Mouse (Mus musculus): Measurements from ENCODE around the gene Cdh20. TPM values are rescaled to one million over a fixed set of nuclear protein-coding genes. Genes with fewer than 3 reads are reported as not detected.

The Cdh20 gene
- total and polyA plus RNA-seq, 3 experiments = 0.05 TPM; not detected in 2

DNA sequence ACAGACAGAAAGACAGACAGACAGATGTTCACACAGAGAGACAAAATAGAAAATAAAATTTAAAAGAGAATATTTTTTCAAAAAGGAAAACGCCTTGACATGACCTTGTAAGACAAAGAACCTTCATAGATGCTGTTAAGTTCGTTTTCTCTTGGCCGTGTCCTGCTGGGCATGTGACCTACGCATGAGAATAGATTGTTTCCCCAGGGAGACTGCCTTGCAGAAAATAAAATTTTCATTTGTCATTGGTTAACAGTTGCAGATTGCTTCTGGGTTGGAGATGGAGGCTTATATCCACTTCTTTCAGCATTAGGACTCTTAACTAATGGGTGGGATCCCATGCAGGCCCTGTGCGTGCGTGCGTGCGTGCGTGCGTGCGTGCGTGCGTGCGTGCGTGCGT is 219.2 kb downstream of the Cdh20 start:
- Histone ChIP-seq H3K36me3 (replicated peaks) (no peaks in the 10 kb centered on the region), H3K4me1 (ENCODE audit: insufficient read depth, low read depth, low read length) (no peaks in the 10 kb centered on the region), H3K27me3 (ENCODE audit: insufficient read depth, low read length) (no peaks in the 10 kb centered on the region), H3K9me3 (replicated peaks) (peaks cover 2% of the 10 kb centered on the region; the same call in 1 of the 2 replicates), H3K4me3 (ENCODE audit: low read depth, low read length) (no peak overlapping the region)
- DNase-seq (ENCODE audit: low spot score) = no peak
- ATAC-seq (ENCODE audit: extremely low read depth, insufficient number of reproducible peaks, low FRiP score, poor library complexity, severe bottlenecking) = no peak
- TF ChIP-seq TAL1 (conservative IDR thresholded peaks at IDR 0.05; ENCODE audit: low read depth, low read length) = no peak
- no peak for TF ChIP-seq CTCF (IDR thresholded peaks at IDR 0.05; ENCODE audit: low read depth, low read length)
- no peak for TF ChIP-seq GATA2 (IDR thresholded peaks at IDR 0.05; ENCODE audit: borderline replicate concordance, low read depth, low read length)
- TF ChIP-seq GATA1 (IDR thresholded peaks at IDR 0.05; ENCODE audit: borderline replicate concordance, low read length) = no peak
- no peak for TF ChIP-seq POLR2AphosphoS5 (IDR thresholded peaks at IDR 0.05; ENCODE audit: insufficient replicate concordance, low read depth, low read length)

GRCm38 (mm10) chr1:104992441-104992840 is 224.1 kb downstream of the Cdh20 start:
- no peaks in the 10 kb centered on the region for H3K27me3 ChIP-seq (ENCODE audit: insufficient read depth, low read length)
- H3K4me1 ChIP-seq (ENCODE audit: insufficient read depth, low read depth, low read length) = no peaks in the 10 kb centered on the region; the same call in 1 of the 2 replicates
- H3K9me3 ChIP-seq (replicated peaks) = peaks cover 10% of the 10 kb centered on the region
- DNase-seq (ENCODE audit: low spot score) (no peak), ATAC-seq (ENCODE audit: extremely low read depth, insufficient number of reproducible peaks, low FRiP score, poor library complexity, severe bottlenecking) (no peak)
- H3K36me3 ChIP-seq (replicated peaks) = no peaks in the 10 kb centered on the region
- H3K4me3 ChIP-seq (ENCODE audit: low read depth, low read length) = no peak overlapping the region
- no peak for TF ChIP-seq TAL1 (conservative IDR thresholded peaks at IDR 0.05; ENCODE audit: low read depth, low read length)
- TF ChIP-seq CTCF (IDR thresholded peaks at IDR 0.05; ENCODE audit: low read depth, low read length) = no peak
- no peak for TF ChIP-seq POLR2AphosphoS5 (IDR thresholded peaks at IDR 0.05; ENCODE audit: insufficient replicate concordance, low read depth, low read length)
- no peak for TF ChIP-seq GATA1 (IDR thresholded peaks at IDR 0.05; ENCODE audit: borderline replicate concordance, low read length)
- no peak for TF ChIP-seq GATA2 (IDR thresholded peaks at IDR 0.05; ENCODE audit: borderline replicate concordance, low read depth, low read length)

DNA sequence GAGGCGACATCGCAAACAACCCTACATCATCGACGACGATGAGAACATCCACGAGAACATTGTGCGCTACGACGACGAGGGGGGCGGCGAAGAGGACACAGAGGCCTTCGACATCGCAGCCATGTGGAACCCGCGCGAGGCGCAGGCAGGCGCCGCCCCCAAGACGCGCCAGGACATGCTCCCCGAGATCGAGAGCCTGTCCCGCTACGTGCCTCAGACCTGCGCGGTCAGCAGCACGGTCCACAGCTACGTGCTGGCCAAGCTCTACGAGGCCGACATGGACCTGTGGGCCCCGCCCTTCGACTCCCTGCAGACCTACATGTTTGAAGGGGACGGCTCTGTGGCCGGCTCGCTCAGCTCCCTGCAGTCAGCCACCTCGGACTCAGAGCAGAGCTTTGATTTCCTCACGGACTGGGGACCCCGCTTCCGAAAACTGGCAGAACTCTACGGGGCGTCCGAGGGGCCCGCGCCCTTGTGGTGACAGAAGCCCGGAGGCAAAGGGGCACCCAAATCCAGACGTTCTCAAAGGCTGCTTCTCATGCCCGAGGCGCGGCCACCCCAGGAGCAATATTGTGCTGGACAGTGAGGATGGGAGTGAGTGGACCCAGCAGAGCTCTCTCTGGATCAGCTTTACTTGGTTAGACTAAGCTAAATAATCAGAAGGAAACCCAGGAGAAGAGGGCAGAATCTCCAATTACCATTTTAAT is 225.7 kb downstream of the Cdh20 start:
- Histone ChIP-seq H3K4me1 (ENCODE audit: insufficient read depth, low read depth, low read length) (no peaks in the 10 kb centered on the region; the same call in 1 of the 2 replicates), H3K4me3 (ENCODE audit: low read depth, low read length) (peak overlapping the region; percentile 27; the same call in 1 of the 2 replicates), H3K27me3 (ENCODE audit: insufficient read depth, low read length) (no peaks in the 10 kb centered on the region), H3K9me3 (replicated peaks) (peaks cover 10% of the 10 kb centered on the region), H3K36me3 (replicated peaks) (no peaks in the 10 kb centered on the region)
- TF ChIP-seq GATA2 (IDR thresholded peaks at IDR 0.05; ENCODE audit: borderline replicate concordance, low read depth, low read length) = no peak
- no peak for TF ChIP-seq GATA1 (IDR thresholded peaks at IDR 0.05; ENCODE audit: borderline replicate concordance, low read length)
- TF ChIP-seq TAL1 (conservative IDR thresholded peaks at IDR 0.05; ENCODE audit: low read depth, low read length) = no peak
- TF ChIP-seq POLR2AphosphoS5 (IDR thresholded peaks at IDR 0.05; ENCODE audit: insufficient replicate concordance, low read depth, low read length) = no peak
- TF ChIP-seq CTCF (IDR thresholded peaks at IDR 0.05; ENCODE audit: low read depth, low read length) = no peak
- DNase-seq (ENCODE audit: low spot score) (no peak), ATAC-seq (ENCODE audit: extremely low read depth, insufficient number of reproducible peaks, low FRiP score, poor library complexity, severe bottlenecking) (no peak)

DNA sequence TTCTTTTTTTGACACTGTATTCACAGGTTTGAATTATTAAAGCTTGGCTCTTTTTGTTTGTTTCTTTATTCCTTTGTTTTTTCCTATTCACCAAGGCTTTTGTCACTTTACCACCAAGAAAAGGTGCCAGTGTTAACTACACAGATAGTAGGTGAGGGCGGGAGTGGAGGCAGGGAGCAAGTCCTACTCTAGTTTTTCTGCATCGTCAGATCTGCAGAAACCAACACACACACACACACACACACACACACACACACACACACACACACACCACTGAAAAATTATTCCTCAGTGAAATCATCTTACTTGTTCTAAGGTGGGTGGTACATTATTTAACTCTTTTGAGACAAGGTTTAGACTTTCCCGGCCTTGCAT is 226.3 kb downstream of the Cdh20 start:
- no peak for DNase-seq (ENCODE audit: low spot score)
- Histone ChIP-seq H3K9me3 (replicated peaks) (peaks cover 10% of the 10 kb centered on the region), H3K36me3 (replicated peaks) (no peaks in the 10 kb centered on the region), H3K27me3 (ENCODE audit: insufficient read depth, low read length) (no peaks in the 10 kb centered on the region), H3K4me1 (ENCODE audit: insufficient read depth, low read depth, low read length) (no peaks in the 10 kb centered on the region; the same call in 1 of the 2 replicates), H3K4me3 (ENCODE audit: low read depth, low read length) (no peak overlapping the region)
- no peak for TF ChIP-seq GATA1 (IDR thresholded peaks at IDR 0.05; ENCODE audit: borderline replicate concordance, low read length)
- TF ChIP-seq TAL1 (conservative IDR thresholded peaks at IDR 0.05; ENCODE audit: low read depth, low read length) = no peak
- no peak for TF ChIP-seq CTCF (IDR thresholded peaks at IDR 0.05; ENCODE audit: low read depth, low read length)
- TF ChIP-seq POLR2AphosphoS5 (IDR thresholded peaks at IDR 0.05; ENCODE audit: insufficient replicate concordance, low read depth, low read length) = no peak
- TF ChIP-seq GATA2 (IDR thresholded peaks at IDR 0.05; ENCODE audit: borderline replicate concordance, low read depth, low read length) = no peak
- no peak for ATAC-seq (ENCODE audit: extremely low read depth, insufficient number of reproducible peaks, low FRiP score, poor library complexity, severe bottlenecking)

GRCm38 (mm10) chr1:104997814-104998213 is 229.5 kb downstream of the Cdh20 start:
- Histone ChIP-seq H3K4me1 (ENCODE audit: insufficient read depth, low read depth, low read length) (no peaks in the 10 kb centered on the region; the same call in 1 of the 2 replicates), H3K9me3 (replicated peaks) (peaks cover 13% of the 10 kb centered on the region), H3K4me3 (ENCODE audit: low read depth, low read length) (no peak overlapping the region), H3K27me3 (ENCODE audit: insufficient read depth, low read length) (no peaks in the 10 kb centered on the region), H3K36me3 (replicated peaks) (no peaks in the 10 kb centered on the region)
- no peak for TF ChIP-seq TAL1 (conservative IDR thresholded peaks at IDR 0.05; ENCODE audit: low read depth, low read length)
- TF ChIP-seq CTCF (IDR thresholded peaks at IDR 0.05; ENCODE audit: low read depth, low read length) = no peak
- TF ChIP-seq GATA1 (IDR thresholded peaks at IDR 0.05; ENCODE audit: borderline replicate concordance, low read length) = no peak
- no peak for TF ChIP-seq POLR2AphosphoS5 (IDR thresholded peaks at IDR 0.05; ENCODE audit: insufficient replicate concordance, low read depth, low read length)
- no peak for TF ChIP-seq GATA2 (IDR thresholded peaks at IDR 0.05; ENCODE audit: borderline replicate concordance, low read depth, low read length)
- ATAC-seq (ENCODE audit: extremely low read depth, insufficient number of reproducible peaks, low FRiP score, poor library complexity, severe bottlenecking) (peak; percentile 37; the same call in 1 of the 2 replicates), DNase-seq (ENCODE audit: low spot score) (no peak)

DNA sequence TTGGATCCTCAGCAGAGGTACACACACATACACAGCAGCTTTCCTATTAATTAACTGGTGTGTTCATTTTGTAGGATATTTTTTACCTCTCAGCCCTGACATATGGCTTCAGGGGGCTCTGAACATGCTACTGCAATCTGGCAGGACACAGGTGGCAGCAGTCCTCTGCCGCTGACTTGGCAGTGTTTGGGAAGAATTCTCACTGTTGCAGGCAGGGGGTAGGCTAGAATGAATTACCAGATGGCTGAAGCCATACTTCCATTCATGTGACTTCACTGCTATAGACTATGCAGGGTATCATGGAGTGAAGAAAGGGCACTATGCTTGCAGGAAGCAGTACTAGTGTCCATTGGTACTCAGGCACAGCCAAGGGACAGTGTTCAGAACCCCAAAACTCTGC is 233.8 kb downstream of the Cdh20 start:
- H3K36me3 ChIP-seq (replicated peaks) = no peaks in the 10 kb centered on the region
- H3K27me3 ChIP-seq (ENCODE audit: insufficient read depth, low read length) = no peaks in the 10 kb centered on the region
- no peak for ATAC-seq (ENCODE audit: extremely low read depth, insufficient number of reproducible peaks, low FRiP score, poor library complexity, severe bottlenecking)
- H3K4me3 ChIP-seq (ENCODE audit: low read depth, low read length) = no peak overlapping the region
- TF ChIP-seq TAL1 (conservative IDR thresholded peaks at IDR 0.05; ENCODE audit: low read depth, low read length) (no peak), POLR2AphosphoS5 (IDR thresholded peaks at IDR 0.05; ENCODE audit: insufficient replicate concordance, low read depth, low read length) (no peak), GATA2 (IDR thresholded peaks at IDR 0.05; ENCODE audit: borderline replicate concordance, low read depth, low read length) (no peak)
- H3K4me1 ChIP-seq (ENCODE audit: insufficient read depth, low read depth, low read length) = no peaks in the 10 kb centered on the region
- peaks cover 7% of the 10 kb centered on the region for H3K9me3 ChIP-seq (replicated peaks)
- DNase-seq (ENCODE audit: low spot score) = no peak
